Mouse (Mus musculus) G1E (cell line): ENCODE measurements around the gene Apoa2. TPM values are rescaled to one million over a fixed set of nuclear protein-coding genes. Genes with fewer than 3 reads are reported as not detected.

Source experiments
- ATAC-seq: 2 replicates; pipeline ENCODE4 v1.8.0; 2016; ENCODE audit warnings: mild to moderate bottlenecking; ENCODE audit not compliant: insufficient number of reproducible peaks, poor library complexity, low FRiP score, severe bottlenecking; ENCODE audit errors: extremely low read depth
- DNase-seq: peaks from one replicate; pipeline ENCODE4 v3.0.0; 2012; ENCODE audit warnings: low spot score
- H3K27me3 ChIP-seq: 2 replicates; pipeline ENCODE4 v1.6.1; 2012; ENCODE audit warnings: mild to moderate bottlenecking, low read length, inconsistent platforms; ENCODE audit not compliant: insufficient read depth
- H3K36me3 ChIP-seq: replicated peaks from 2 replicates; pipeline ENCODE3; 2012; ENCODE audit warnings: mild to moderate bottlenecking, inconsistent platforms
- H3K4me1 ChIP-seq: 2 replicates; pipeline ENCODE4 v1.6.1; 2012; ENCODE audit warnings: low read depth, low read length, inconsistent platforms, mixed read lengths; ENCODE audit not compliant: insufficient read depth
- H3K4me3 ChIP-seq: 2 replicates; pipeline ENCODE4 v1.5.1; 2012; ENCODE audit warnings: low read depth, mild to moderate bottlenecking, inconsistent platforms, low read length, moderate library complexity, mixed read lengths
- H3K9me3 ChIP-seq: replicated peaks from 2 replicates; pipeline ENCODE4 v1.6.1; 2012; ENCODE audit warnings: inconsistent platforms
- CTCF ChIP-seq: IDR thresholded peaks from 2 replicates; pipeline ENCODE4 v1.5.1; 2012; ENCODE audit warnings: low read depth, low read length, inconsistent platforms, mixed read lengths
- GATA1 ChIP-seq: IDR thresholded peaks from 2 replicates; pipeline ENCODE4 v1.6.1; 2012; ENCODE audit warnings: borderline replicate concordance, low read length, inconsistent platforms, mixed read lengths
- GATA2 ChIP-seq: IDR thresholded peaks from 2 replicates; pipeline ENCODE4 v1.6.1; 2012; ENCODE audit warnings: low read depth, low read length, inconsistent platforms, borderline replicate concordance
- POLR2AphosphoS5 ChIP-seq: IDR thresholded peaks from 2 replicates; pipeline ENCODE4 v1.6.1; 2012; ENCODE audit warnings: low read depth, low read length, inconsistent platforms; ENCODE audit not compliant: insufficient replicate concordance
- TAL1 ChIP-seq: conservative IDR thresholded peaks from 2 replicates; pipeline ENCODE4 v1.6.1; 2012; ENCODE audit warnings: low read depth, low read length, inconsistent platforms, mixed read lengths
- polyA plus RNA-seq: library from polyadenylated mRNA; stranded (reverse); fragments of >175 nt; gene quantifications from 2 replicates; pipeline ENCODE4 v1.2.3, GENCODE M21; 2012
- total RNA-seq, 2 experiments: library from RNA; stranded (forward) in 1 of 2; stranded (reverse) in 1 of 2; fragments of 200-1000 nt in 1 of 2; fragments of >200 nt in 1 of 2; fragmentation: Nextera tagmentation in 1 of 2; gene quantifications; 2 replicates each; pipeline ENCODE4 v1.2.3; 2014 to 2017

Apoa2 gene
- total and polyA plus RNA-seq, 3 experiments = 0.17 TPM; not detected in 2

- Histone ChIP-seq H3K27me3 (peaks cover 3% of the 10 kb centered on the region; the same call in 1 of the 2 replicates), H3K9me3 (no peaks in the 10 kb centered on the region), H3K4me1 (peaks cover 20% of the 10 kb centered on the region), H3K36me3 (peaks cover 44% of the 10 kb centered on the region), H3K4me3 (no peak overlapping the region)
- DNase-seq (no peak), ATAC-seq (no peak)
- TF ChIP-seq GATA1 = no peak
- no peak for TF ChIP-seq POLR2AphosphoS5
- no peak for TF ChIP-seq TAL1
- no peak for TF ChIP-seq CTCF
- no peak for TF ChIP-seq GATA2
Measured at GRCm38 (mm10) chr1:171232348-171232747, 7.5 kb downstream of the Apoa2 start.

DNA sequence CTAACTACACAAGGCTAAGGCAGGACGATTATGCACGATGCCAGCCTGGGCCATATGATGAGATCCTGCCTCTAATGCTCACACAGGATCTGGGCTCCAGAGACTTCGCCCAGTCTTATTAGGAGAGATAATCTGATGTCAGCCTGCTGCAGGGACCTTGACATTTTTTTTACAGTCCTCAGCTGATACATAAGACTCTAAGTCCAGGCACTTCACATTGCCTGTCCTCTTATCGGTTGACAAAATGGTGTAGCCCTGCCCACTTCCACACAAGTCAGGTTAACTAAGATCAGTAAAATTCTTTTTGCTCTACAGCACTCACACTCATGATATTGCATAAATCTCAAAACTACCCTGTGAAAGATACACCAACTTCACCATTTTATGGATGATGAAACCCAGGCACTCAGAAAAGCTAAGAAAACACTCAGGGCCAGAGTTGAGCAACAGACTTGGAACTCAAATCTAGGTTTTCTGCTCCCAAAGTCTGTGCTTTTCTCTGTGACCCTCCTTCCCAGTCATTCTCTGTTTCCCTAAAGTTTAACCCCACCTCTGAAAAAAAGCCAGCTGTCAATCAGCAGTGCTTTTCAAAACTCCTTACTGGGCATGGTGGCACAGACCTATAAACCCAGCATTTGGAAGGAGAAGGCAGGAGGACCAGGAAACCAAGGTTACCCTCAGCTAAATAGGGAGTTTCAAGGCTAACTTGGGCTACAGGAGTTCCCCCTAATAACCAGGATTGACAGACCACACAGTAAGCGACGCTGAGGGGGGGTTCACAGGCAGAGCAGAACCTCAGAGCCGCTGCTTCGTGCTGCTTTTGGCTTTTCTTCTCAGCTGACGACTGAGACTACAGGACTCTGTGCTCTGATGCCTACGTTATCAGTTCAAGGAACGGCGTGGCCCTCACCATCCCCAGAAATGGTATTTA lies 8.2 kb downstream of the Apoa2 start:
- peaks cover 20% of the 10 kb centered on the region for H3K4me1 ChIP-seq
- peaks cover 51% of the 10 kb centered on the region for H3K36me3 ChIP-seq
- no peak for TF ChIP-seq GATA2
- no peak for TF ChIP-seq POLR2AphosphoS5
- TF ChIP-seq CTCF = no peak
- no peak for TF ChIP-seq TAL1
- no peak for TF ChIP-seq GATA1

DNA sequence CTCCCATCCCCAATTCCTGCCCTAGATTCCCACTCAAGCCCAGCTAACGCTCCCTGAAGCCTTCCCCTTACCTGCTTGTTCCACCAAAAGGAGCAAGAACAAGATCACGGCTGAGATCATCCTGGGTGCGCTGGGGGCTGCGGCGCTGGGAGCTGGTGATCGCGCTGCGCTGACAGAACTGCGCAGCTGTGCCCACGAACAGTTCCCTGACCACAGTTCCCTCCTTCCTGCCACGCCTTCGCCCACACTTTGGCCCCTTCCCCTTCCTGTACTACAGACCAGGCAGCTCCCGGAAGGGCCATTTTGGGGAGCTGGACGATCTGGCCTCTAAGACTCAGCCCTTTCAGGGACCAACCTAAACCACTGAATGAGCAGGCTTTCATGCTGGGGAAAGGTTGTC lies 9.3 kb downstream of the Apoa2 start, which contains the start of gene Fcer1g:
TSS of gene Fcer1g (minus strand) at position 240 of the 400 bp plus-strand sequence.
- ATAC-seq = no peak
- Histone ChIP-seq H3K4me1 (peaks cover 20% of the 10 kb centered on the region), H3K4me3 (no peak within 1 kb of the TSS; the same call in 1 of the 2 replicates), H3K27me3 (peaks cover 3% of the 10 kb centered on the region; the same call in 1 of the 2 replicates), H3K9me3 (no peaks in the 10 kb centered on the region), H3K36me3 (peaks cover 62% of the 10 kb centered on the region)
- DNase-seq = no peak
- TF ChIP-seq CTCF (no peak), GATA1 (no peak), GATA2 (no peak), TAL1 (no peak), POLR2AphosphoS5 (no peak)

More for the DNA sequence above, 8.2 kb downstream of the Apoa2 start:
- DNase-seq (no peak), ATAC-seq (no peak)
- H3K9me3 ChIP-seq = no peaks in the 10 kb centered on the region
- peaks cover 3% of the 10 kb centered on the region; the same call in 1 of the 2 replicates for H3K27me3 ChIP-seq
- H3K4me3 ChIP-seq = no peak overlapping the region

DNA sequence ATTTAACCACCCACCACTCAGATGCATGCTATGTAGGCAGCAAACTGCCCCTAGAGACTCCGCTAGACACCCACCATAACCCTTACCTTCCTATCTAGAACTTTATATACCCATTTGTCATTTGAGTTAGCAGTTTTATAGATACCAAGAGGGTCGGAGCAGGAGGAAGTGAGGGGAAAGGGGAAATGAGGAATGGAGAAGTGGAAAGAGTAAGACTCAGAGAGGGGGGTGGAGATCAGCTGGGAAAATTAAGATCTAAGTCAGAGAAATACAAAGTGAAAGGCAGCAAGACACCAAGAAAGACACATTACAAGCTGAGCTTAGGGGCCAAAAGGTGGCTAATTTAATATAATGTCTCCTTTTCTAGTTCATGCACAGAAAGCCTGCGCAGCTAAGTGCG lies 9.7 kb downstream of the Apoa2 start:
- Histone ChIP-seq H3K36me3 (peaks cover 64% of the 10 kb centered on the region), H3K4me3 (no peak overlapping the region), H3K9me3 (no peaks in the 10 kb centered on the region), H3K27me3 (no peaks in the 10 kb centered on the region), H3K4me1 (peaks cover 20% of the 10 kb centered on the region)
- TF ChIP-seq GATA1 = no peak
- no peak for ATAC-seq
- no peak for DNase-seq

- ATAC-seq (no peak), DNase-seq (no peak)
- Histone ChIP-seq H3K27me3 (no peaks in the 10 kb centered on the region), H3K4me1 (peaks cover 20% of the 10 kb centered on the region), H3K9me3 (no peaks in the 10 kb centered on the region), H3K4me3 (no peak overlapping the region), H3K36me3 (peaks cover 75% of the 10 kb centered on the region)
- TF ChIP-seq GATA2 = no peak
- no peak for TF ChIP-seq CTCF
- no peak for TF ChIP-seq TAL1
- no peak for TF ChIP-seq POLR2AphosphoS5
- TF ChIP-seq GATA1 = no peak
Measured at GRCm38 (mm10) chr1:171235791-171236190, 10.9 kb downstream of the Apoa2 start.

DNA sequence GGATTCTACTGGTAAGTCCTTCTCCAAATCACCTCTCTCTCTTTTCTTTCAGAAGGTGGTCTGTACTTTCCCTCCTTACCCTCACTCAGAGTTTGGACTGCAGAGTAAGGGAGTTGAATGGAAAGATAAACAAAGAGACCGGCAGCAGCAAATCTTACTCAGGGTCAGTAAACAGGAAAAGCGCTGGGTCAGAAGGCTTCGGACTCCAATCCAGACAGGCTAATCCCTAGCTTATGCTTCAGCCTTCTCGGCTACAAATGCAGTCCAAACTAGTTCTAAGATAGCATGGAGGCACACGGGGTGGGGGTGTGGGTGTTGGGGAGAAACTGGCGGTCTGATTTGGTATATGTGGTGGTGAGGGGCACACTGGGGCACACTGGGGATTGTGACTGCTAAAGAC lies 12.6 kb downstream of the Apoa2 start:
- Histone ChIP-seq H3K4me3 (no peak overlapping the region), H3K36me3 (peaks cover 90% of the 10 kb centered on the region), H3K4me1 (peaks cover 12% of the 10 kb centered on the region), H3K9me3 (no peaks in the 10 kb centered on the region), H3K27me3 (no peaks in the 10 kb centered on the region)
- no peak for DNase-seq
- no peak for TF ChIP-seq CTCF
- no peak for TF ChIP-seq TAL1
- no peak for TF ChIP-seq POLR2AphosphoS5
- TF ChIP-seq GATA1 = no peak
- TF ChIP-seq GATA2 = no peak
- no peak for ATAC-seq
